Mouse (Mus musculus): ENCODE results near the gene Itgam.

DNA sequence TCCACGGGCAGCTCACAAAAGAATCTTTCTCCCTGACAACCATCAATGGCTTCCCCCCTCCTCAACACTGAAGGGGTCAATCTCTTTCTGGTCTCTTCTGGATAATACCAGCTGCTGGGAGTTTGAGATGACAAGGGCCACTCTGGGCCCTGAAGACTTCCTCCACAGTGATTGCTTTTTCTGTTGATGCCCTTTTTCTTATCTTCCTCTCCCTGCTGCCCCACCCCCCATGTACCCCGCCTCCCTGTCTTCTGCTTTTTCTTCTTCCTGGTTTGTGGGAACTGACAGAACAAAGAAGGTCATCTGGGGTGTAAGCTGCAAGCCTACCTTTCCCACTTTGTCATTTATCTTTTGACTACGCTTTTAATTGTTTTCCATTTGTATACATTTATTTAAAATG, 5.4 kb downstream of the Itgam start:
- TF ChIP-seq POLR2A (IDR thresholded peaks at IDR 0.05; ENCODE audit: borderline replicate concordance, insufficient read depth, low read length) = no peak
- no peak for TF ChIP-seq CTCF (IDR thresholded peaks at IDR 0.05; ENCODE audit: borderline replicate concordance, insufficient read depth, low read depth, low read length)
